Mouse (Mus musculus) ovary, postnatal 10 days (tissue): ENCODE data around the gene Kcmf1.
"Not testable (repeated sequence)": the region's sequence is repeated elsewhere in the genome, so short reads cannot be mapped to it uniquely, and the experiment has no call there.

Experiments
- DNase-seq: peaks from one replicate; pipeline ENCODE4 v3.0.0; 2022; ENCODE audit warnings: low spot score

Kcmf1 gene

DNA sequence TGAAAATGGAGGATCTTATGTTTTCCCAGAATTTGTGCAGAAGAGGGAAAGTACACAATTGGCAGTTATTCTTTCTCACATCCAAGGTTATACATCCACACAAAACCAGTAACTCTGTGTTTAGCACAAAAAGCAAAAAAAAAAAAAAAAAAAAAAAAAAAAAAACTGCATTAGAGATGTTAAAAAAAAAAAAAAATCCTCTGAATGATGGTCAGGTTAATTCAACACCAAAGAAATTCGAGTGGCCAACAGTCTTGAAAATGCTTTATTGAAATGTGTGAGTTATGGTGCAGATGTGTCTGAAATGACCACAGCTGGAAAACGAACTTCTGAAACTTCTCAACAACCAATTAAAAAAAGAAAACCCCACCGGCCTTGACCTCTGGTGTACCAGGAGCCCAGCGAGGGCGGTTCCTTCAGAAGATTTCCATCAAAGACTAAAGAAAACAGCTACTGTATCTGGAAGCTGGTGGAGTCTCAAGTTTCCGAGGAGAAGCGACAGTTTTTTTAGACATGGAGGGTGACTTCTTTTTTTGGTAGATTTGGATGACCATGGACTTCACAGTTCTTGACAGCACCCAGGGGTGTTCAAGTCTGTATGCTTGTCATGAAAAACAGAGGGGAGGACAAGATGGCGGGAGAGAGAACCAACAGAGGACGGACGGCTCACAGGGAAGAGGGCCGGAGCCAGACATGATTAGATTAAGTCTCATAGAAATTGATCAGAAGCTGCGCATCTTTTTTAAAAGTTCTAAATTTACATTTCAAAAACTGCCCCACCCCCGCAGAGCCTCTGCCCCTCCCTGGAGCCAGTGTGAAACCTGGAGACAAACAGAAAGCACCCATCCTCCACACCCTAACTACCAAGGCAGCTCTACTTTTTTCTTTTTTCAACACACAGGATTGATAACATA, 58.7 kb downstream of the Kcmf1 start:
- DNase-seq = no peak

DNA sequence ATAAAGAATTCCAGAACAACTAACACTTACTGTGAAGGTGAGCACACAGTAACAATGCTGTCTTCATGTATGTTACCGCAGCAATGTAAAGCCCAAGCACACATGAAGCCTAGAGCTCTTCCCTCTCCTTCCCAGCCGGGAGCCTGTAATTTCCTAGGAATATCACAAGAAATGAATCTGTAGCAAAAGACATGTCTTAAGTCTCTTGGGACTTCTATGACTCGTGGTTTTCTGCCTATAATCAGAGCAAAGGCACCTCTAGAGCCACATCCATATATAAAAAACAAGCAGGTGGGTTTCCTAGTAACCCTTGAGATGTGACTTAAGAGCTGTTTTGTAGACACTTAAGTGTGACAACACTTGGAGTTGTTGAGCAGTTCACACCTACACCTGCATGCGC, 62.0 kb downstream of the Kcmf1 start:
- DNase-seq = no peak

DNA sequence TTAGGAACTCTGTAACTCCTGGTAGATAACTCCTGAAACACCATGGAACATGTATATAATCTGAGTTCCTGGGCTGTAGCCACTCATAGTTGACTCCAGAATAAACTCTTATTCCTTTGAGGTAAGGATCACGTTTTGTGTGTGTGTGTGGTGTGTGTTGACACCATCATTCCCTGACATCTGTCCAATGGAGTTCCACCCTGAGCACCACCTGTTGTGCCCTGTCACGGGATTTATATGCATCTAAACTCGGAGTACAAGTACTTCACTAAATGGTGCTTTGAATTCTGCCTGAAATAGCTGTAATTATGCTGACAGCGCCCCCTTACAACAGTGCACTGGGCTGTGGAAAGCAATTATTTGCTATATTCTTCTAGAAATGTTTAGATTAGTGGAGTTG, 65.3 kb downstream of the Kcmf1 start:
- DNase-seq = no peak

- DNase-seq = no peak
These were observed 67.9 kb downstream of the Kcmf1 start for GRCm38 (mm10) chr6:72831858-72832257.

DNA sequence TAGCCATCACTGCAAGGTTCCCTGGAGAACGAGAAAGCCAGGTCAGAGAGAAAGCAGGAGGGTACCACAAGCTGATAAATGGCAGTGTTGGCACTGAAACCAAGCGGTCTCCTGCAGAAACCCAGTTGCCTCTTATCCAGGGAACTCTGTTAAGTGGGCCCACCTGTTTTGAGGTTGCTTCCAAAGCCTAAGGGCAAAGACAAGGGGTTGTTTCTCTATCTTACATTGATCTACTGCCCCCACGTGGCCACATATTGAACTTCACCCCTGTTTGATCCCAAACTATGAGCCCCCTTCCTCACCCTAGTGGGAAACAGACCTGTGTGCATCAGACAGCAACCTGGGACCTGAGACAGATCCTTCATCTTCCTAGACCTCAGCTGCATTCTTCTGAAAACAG, 68.5 kb downstream of the Kcmf1 start:
- peak; percentile 34 for DNase-seq

GRCm38 (mm10) chr6:72828857-72829256, 70.9 kb downstream of the Kcmf1 start:
- DNase-seq = no peak

DNA sequence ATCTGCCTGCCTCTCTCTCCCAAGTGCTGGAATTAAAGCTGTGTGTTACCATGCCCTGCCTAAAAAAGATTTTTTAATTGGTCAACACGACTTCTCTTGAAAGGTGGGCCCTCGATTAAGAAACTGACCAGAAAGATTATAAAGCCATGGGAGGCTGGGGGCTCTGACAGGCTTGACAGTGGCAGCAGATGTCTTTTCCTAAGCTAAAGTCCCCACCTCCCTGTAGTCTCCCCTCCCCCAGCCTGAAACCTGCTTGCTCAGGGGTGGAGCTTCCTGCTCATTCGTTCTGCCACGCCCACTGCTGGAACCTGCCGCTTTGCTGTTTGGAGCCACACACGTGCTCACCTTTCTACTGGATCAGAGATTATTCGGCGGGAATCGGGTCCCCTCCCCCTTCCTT, 71.7 kb downstream of the Kcmf1 start:
- DNase-seq = not testable (repeated sequence)

GRCm38 (mm10) chr6:72825762-72826161, 74.0 kb downstream of the Kcmf1 start:
- DNase-seq = no peak

GRCm38 (mm10) chr6:72824971-72825737, 74.6 kb downstream of the Kcmf1 start:
- no peak for DNase-seq

DNA sequence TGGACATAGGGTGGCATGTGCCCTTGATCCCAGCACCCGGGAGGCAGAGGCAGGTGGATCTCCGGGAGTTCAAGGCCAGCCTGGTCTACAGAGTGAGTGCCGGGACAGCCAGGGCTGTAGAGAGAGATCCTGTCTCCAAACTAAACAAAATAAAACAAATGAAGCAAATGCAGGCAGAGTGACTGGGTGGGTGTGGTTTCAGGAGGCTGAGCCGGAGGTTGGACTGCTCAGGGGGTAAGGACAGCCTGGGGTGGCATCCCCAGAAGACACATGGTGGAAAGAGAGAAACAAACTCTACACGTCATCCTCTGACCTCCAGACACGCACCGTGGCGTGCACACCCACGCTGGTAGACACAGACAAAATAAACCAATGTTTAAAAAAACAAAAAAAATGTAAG, 86.3 kb downstream of the Kcmf1 start:
- no peak for DNase-seq

- no peak for DNase-seq
These were observed 89.5 kb downstream of the Kcmf1 start for GRCm38 (mm10) chr6:72810248-72810647.

DNA sequence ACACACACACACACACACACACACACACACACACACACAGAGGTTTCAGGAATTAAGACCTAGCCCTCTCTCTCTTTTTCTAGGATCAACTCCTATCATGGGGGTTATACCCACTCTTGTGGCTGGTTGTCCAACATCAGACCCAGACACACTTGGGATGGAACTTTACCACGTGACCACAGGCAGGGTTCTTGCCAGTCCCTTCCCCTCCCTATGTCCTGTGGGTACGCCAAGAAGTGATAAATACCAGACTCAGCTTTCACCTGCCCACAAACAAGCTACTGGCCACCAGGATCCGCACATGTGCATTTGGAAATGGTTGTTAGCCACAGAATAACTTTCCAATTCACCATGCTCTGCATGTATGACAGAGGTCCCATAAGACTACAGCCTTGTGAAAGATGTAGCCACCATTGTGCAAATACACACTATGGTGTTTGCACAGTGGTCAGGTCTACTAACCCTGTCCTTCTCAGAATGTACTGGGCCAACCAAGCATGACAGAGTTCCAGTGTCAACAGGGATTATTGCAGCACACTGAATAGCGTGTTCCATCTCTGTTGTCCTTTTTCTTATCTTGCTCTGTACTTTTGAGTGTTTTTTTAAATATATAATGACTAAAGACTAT, 90.1 kb downstream of the Kcmf1 start:
- no peak for DNase-seq

- DNase-seq = no peak
These were observed 91.4 kb downstream of the Kcmf1 start for GRCm38 (mm10) chr6:72808342-72808741.

GRCm38 (mm10) chr6:72803669-72804068, 96.1 kb downstream of the Kcmf1 start:
- DNase-seq = no peak

- no peak for DNase-seq
These were observed 97.7 kb downstream of the Kcmf1 start for GRCm38 (mm10) chr6:72802119-72802518.

DNA sequence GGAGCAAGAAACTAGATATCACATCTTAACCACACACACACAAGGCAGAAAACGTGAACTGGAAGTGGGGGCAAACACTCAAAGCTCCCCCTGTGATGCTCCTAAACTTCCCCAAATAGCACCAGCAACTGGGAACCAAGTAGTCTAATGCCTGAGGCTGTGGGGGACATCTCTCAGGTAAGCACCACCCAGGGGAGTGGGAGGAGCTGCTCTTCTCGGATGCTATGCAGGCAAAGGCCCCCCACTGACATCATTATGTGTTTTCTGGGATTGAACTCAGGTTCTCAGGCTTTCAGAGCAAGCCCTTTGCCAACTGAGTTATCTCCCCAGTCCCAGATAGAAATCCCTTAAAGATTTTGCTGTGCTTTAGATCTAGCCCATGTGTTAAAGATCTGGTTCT, 99.1 kb downstream of the Kcmf1 start:
- no peak for DNase-seq

DNA sequence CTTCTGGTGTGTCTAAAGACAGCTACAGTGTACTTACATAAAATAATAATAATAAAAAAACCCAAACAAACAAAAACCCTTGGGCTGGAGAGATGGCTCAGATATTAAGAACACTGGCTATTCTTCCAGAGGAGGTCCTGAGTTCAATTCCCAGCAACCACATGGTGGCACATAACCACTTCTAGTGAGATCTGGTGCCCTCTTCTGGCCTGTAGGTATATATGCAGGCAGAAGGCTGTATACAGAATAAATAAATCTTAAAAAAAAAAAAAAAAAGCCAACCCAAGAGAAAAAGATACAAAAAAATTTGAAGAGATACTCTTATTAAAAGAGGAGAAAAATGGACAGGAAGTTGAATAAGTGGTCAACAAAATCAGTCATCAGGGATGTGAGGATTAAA, 102.0 kb downstream of the Kcmf1 start:
- no peak for DNase-seq

- no peak for DNase-seq
These were observed 104.3 kb downstream of the Kcmf1 start for GRCm38 (mm10) chr6:72795444-72795843.

- DNase-seq = no peak
These were observed 104.9 kb downstream of the Kcmf1 start for GRCm38 (mm10) chr6:72794870-72795269.

DNA sequence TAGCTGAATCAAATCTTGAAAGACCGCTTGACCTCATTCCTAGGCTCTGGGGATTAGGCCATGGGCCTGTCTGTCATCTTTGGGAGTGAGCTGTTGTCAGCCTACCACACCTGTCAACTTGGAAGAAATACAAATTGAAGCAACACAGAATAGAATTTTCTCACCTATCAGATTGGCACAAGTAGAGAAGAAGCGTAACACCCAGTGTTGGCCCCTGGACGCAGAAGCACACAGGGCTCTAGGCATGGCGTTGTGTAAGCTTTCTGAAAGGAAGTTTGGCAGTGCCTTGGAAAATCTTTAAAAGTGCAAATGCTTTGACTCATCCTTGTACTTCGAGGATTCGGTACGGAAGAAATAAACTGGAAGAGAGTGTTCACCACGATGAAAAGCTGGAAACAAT, 107.1 kb downstream of the Kcmf1 start:
- no peak for DNase-seq
